Mouse (Mus musculus): ENCODE results near the gene Zdhhc13.

The Zdhhc13 gene

GRCm38 (mm10) chr7:48788851-48789572, at the start of gene Zdhhc13:
Gene Zdhhc13 (plus strand): TSS chr7:48789003.
- DNase-seq (ENCODE audit: low spot score in 2 of 2), result peak; percentile 93 to 95

GRCm38 (mm10) chr7:48749298-48750163, 39.3 kb upstream of the Zdhhc13 start:
- peak; percentile 81 to 92 for DNase-seq (ENCODE audit: low spot score in 2 of 2)

GRCm38 (mm10) chr7:48750164-48750809, 38.5 kb upstream of the Zdhhc13 start:
- no peak for DNase-seq (ENCODE audit: low spot score in 2 of 2)

GRCm38 (mm10) chr7:48751222-48751621, 37.6 kb upstream of the Zdhhc13 start:
- no peak for DNase-seq (ENCODE audit: low spot score in 2 of 2)

DNA sequence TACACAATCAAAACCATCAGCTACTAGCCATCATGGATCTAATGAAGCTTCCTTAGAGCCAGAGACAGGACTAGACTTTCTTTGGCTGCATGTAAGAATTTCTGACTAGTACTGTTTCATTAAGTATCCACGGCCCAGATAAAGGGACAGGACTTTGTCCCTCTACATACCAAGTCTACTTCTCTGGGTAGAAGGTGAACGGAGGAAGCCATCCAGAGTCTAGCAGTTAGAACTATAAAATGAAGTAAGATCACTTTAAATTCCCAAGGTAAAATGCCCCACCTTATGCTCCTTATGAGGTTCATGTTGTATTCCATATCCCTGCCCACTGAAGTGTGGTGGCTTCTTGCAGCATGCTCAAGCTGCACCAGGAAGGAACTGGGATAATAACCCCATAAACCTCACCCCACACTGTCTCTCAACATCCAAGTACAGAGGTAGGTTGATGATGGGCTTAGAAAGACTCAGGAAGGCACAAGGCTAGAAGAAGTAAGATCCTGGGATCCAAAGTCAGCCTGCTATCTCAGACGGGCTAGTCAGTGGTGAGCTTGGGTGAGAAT, 34.3 kb upstream of the Zdhhc13 start:
- no peak for DNase-seq (ENCODE audit: low spot score in 2 of 2)

DNA sequence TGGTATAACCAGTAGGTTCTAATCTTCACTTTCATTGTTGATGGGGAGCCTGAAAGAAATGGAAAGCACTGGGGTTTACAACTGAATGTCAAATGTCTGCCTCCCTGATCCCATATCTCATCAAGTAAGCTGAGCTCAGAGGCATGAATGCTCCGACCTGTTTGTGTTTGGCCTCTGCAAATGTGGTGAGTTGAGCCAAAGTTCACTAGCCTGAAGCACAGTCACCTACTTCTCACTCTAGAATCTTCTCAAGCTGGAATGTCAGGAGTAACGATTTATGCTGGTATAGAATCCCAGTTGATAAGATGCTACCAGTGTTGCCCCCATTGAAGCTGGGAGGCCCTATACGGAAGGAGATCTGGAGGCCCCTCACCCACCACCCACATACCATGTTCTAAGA, 33.0 kb upstream of the Zdhhc13 start:
- DNase-seq (ENCODE audit: low spot score in 2 of 2), result no peak

- no peak for DNase-seq (ENCODE audit: low spot score in 2 of 2)
Measured at GRCm38 (mm10) chr7:48756306-48756931, 32.4 kb upstream of the Zdhhc13 start.

GRCm38 (mm10) chr7:48758083-48758482, 30.7 kb upstream of the Zdhhc13 start:
- DNase-seq (ENCODE audit: low spot score in 2 of 2), result no peak

DNA sequence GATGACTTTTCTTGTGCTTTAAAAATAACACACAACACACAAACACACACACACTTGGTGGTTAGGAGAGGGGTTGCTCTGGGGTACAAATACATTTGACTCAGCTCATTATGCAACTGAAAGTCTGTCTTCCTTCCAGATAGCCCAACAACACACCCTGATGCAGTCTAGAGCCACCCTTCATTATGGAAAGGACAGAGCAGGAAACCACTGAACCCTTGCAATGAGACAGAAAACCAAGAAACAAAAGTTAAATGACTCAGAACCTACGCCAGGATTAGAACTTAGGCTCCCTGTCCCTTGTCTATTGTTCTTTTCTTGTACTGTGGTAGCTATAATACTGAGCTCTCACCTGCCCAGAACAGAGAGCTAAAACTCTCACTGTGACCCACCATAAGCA, 28.0 kb upstream of the Zdhhc13 start:
- DNase-seq (ENCODE audit: low spot score in 2 of 2), result no peak

DNA sequence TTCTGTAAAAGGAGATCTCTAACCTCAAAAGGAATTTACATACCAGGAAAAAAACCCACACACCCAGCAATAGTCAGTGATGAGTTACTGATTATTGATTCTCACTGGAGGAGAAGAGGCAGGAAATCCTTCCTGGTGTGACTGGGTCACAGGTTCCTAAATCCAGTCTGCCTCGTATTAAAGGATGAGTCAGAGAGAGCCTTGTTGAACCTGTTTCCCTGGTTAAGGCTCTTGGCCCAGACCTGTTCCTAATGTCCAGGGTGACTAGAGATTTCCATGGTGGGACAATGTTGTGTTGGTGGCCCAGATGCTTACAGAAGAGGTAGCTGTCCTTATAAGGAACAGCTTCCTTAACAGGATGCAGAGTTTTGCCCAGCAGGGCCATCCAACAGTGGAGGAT, 26.5 kb upstream of the Zdhhc13 start:
- DNase-seq (ENCODE audit: low spot score in 2 of 2), result no peak

DNA sequence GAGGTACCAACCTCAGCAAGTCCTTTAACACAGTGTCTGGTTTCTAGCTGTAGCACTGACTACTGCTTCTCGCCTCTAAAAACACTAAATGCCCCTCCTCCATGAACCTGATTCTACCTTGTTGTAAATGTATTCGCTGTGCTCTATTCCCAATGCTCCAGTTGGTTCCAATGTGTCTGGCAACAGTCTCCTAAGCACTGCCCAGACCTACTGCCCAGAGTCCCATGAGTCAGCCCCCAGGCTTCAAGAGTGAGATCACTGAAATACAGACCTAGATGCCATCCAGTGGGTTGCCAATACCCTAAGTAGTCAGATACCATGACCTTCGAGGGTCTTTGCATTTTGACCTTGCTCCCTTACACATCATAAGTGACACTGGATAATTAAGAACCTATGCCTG, 26.1 kb upstream of the Zdhhc13 start:
- DNase-seq (ENCODE audit: low spot score in 2 of 2), result no peak

DNA sequence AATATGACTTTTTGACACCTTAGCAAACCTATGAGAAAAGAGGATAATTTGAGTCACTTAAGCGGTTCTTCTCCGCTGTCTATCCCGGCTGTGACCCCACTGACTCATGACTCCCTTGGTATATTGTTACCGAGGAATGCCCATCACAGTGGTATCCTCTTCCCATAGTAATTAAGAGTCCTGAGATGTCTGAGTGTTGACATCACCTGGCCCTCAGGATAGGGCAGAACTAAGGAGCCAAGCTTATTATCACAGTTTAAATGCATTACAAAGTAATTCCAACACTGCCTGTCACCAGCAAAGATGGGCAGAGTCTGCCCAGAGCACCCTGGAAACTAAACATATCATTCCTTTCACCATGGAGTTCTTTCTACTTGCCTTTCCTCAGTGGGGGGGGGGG, 22.8 kb upstream of the Zdhhc13 start:
- DNase-seq (ENCODE audit: low spot score in 2 of 2), result no peak

DNA sequence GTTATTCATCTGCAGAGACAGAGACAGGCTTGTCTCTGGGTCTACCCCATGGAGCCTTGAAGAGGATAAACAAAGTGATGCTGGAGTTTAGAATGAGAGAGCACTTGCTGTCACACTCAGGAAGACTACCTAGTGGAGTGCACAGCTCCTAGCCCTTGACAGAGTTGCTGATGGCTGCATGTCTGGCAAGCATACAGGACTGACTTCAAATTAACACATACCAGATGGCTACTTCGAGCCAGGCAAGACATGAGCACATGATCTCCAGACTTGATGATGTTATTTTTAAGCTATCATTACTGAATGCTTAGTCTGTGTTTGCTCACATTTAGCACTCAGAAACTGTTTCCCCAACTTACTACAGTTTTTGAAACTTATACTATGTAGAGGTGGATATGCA, 19.1 kb upstream of the Zdhhc13 start:
- DNase-seq (ENCODE audit: low spot score in 2 of 2), result no peak

DNA sequence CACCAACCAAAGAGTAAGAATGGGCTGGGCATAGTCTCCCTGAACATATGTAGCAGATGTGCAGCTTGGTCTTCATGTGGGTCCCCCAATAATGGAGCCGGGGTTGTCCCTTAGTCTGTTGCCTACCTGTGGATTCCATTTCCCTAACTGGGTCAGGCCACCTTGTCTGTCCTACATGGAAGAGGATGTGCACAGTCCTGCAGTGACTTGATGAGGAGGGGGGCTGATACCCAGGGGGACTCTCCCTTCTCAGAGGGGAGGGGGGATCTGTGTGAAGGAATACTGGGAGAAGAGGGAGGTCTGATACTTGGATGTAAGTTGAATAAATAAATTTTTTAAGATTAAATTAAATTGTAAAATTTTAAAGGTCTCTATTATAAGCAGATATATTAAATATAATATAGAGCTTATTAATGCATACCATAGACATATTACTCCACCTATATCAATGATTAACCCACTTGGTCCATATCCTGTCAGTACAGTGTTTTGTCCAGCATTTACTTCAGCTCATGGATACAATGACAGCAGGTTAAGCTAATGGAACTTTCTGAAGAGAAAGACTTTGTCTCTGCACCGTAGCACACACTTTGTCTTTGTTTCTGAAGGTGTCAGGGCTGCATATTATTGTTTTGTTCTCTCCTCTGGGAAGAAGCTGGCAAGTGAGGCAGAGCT, 16.6 kb upstream of the Zdhhc13 start:
- DNase-seq (ENCODE audit: low spot score in 2 of 2), result no peak

DNA sequence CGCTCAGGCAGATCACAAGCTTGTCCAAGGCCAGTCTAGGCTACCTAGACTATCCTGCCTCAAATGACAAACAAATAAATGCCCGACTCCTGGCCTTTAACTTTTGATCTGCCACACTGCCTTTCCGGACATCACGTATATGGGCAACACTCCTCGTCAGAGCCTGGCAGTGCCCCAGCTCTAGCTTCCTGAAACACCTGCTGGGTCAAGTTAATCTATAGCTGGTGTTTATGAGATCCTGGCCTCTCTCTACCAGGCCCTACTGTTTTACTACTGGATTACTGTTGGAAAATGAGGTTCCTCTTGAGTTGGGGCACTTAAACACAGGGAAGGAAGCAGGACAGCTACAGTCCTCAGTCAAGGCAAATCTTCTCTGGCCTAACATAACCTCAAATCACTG, 15.5 kb upstream of the Zdhhc13 start:
- DNase-seq (ENCODE audit: low spot score in 2 of 2), result no peak

- DNase-seq (ENCODE audit: low spot score in 2 of 2), result no peak
Measured at GRCm38 (mm10) chr7:48774633-48775032, 14.2 kb upstream of the Zdhhc13 start.

DNA sequence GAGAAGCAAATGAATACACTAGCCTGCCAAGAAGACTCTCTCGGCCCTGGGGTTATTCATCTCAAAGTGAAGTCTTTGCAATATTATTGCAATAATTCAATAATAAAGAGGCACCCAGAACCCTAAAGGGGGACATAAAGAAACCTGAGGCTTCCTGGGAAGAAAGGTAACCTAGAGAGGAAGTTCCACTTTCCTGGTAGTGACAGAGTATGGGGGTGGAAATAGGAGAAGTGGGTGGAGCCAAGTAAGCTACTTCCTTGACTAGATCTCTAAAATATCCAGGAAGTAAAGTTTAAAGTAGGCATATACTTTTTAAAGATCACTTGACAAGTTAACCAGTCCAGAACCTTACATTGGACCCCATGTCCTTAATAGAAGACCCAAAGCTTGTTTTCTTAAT, 13.4 kb upstream of the Zdhhc13 start:
- no peak for DNase-seq (ENCODE audit: low spot score in 2 of 2)

DNA sequence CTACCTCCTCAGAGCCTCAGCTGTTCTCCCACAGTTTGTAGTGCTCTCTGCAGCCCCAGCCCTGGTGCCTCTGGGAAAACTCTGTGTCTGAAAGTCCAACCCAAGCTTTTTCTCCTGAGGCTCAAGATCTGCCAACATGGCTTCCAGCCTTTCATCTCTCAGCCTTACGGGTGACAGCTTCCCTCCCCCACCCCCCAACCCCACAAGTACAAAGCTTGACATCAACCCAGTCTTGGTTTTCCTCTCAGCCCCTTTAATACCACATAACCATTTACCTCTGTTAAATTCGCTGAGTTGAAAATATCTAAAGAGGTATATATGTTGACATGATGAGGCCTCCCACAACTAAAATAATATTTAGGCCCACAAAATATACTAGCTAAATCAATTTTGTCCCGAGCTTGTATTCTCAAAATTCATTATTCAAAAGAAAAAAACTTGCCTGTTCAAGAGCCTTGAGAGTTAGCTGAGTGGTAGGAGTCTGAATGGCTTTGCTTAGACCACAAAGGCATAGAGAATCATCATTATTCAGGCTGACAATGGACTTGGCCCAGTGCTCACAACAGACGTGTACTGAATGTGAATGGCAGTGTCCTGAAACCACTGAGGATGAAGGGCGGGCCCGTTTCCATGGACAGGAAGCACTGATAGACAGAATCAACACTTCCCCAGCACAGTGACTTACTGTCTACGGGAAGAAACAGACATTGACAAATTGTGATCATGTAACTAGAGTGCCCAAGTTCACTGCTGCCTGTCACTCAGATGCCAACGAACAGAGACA, 10.9 kb upstream of the Zdhhc13 start:
- no peak for DNase-seq (ENCODE audit: low spot score in 2 of 2)

DNA sequence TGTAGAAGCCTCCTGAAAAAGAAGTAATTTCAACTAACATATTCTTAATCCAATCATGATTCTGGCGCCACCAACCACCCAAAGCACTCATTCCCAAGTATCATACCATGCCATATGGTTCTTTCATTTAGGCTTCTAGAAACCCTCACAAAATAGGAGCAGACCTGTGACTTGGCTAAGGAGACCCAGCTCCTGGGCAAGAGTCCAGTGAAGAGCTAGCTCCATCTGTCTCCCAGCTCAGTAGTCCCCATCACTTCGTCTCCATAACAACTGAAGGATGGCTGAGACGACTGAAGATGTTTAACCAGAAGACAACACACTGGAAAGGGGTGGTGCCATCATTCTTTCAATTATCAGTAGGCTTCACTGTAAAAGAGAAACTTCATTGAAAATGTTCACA, 9.7 kb upstream of the Zdhhc13 start:
- DNase-seq (ENCODE audit: low spot score in 2 of 2), result no peak

DNA sequence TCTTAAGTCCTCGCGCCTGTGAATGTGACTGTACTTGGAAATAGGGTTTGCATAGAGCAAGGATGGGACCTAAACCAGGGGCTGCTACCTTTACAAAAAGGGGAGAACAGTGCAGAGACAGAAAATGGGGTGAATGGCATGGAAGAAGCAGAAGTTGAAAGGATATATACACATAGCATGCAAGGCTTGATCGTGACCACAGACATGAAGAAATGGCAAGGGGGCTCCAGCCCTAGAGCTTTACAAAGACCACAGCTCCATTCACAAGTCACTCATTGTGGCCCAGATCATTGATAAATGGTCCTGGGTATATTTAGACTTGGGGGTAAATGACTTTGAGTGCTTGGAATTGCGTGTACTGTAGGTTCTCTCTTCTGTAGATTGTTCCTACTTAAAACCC, 6.4 kb upstream of the Zdhhc13 start:
- no peak for DNase-seq (ENCODE audit: low spot score in 2 of 2)
